Mouse (Mus musculus) midbrain, embryonic 15.5 days (tissue): ENCODE results near the gene Trf. TPM values are rescaled to one million over a fixed set of nuclear protein-coding genes. Genes with fewer than 3 reads are reported as not detected.

Source experiments
- ATAC-seq: fragments of 200-750 bp; cut with Nextera tagmentation; replicated peaks from 2 replicates; pipeline ENCODE4 v1.8.0; 2017; ENCODE audit warnings: moderate TSS enrichment
- H3K27ac ChIP-seq: fragments of 300-500 bp; sonication (generic); 2 replicates; pipeline ENCODE4 v1.5.1; 2015; ENCODE audit warnings: mild to moderate bottlenecking, inconsistent platforms
- H3K27me3 ChIP-seq: fragments of 300-500 bp; sonication (generic); replicated peaks from 2 replicates; pipeline ENCODE4 v1.6.1; 2015; ENCODE audit warnings: inconsistent platforms
- H3K36me3 ChIP-seq: fragments of 300-500 bp; sonication (generic); replicated peaks from 2 replicates; pipeline ENCODE4 v1.6.1; 2015; ENCODE audit warnings: inconsistent platforms
- H3K4me1 ChIP-seq: fragments of 300-500 bp; sonication (generic); 2 replicates; pipeline ENCODE4 v1.6.1; 2015; ENCODE audit warnings: inconsistent platforms
- H3K4me2 ChIP-seq: fragments of 300-500 bp; sonication (generic); 2 replicates; pipeline ENCODE4 v1.6.1; 2015; ENCODE audit warnings: inconsistent platforms, mild to moderate bottlenecking, moderate library complexity
- H3K4me3 ChIP-seq: fragments of 300-500 bp; sonication (generic); 2 replicates; pipeline ENCODE4 v1.5.1; 2015; ENCODE audit warnings: mild to moderate bottlenecking, inconsistent platforms
- H3K9ac ChIP-seq: fragments of 300-500 bp; sonication (generic); 2 replicates; pipeline ENCODE4 v1.6.1; 2015; ENCODE audit warnings: mild to moderate bottlenecking, inconsistent platforms
- H3K9me3 ChIP-seq: fragments of 300-500 bp; sonication (generic); 2 replicates; pipeline ENCODE4 v1.6.1; 2016; ENCODE audit warnings: inconsistent platforms
- WGBS: fragments of 180-500 bp; shearing (Covaris S2); methylation state at CpG from one replicate; pipeline ENCODE4 v1.1.7; 2015; ENCODE audit warnings: mixed read lengths; 5-methylcytosine and 5-hydroxymethylcytosine counted together
- polyA plus RNA-seq: library from polyadenylated mRNA; unstranded; fragments of >200 nt; fragmentation: Nextera tagmentation; extraction: Ambion mirVana; gene quantifications from 2 replicates; pipeline ENCODE4 v1.2.1, GENCODE M21; 2015

The Trf gene
- 35.0 and 39.6 TPM in 2 replicates for polyA plus RNA-seq

DNA sequence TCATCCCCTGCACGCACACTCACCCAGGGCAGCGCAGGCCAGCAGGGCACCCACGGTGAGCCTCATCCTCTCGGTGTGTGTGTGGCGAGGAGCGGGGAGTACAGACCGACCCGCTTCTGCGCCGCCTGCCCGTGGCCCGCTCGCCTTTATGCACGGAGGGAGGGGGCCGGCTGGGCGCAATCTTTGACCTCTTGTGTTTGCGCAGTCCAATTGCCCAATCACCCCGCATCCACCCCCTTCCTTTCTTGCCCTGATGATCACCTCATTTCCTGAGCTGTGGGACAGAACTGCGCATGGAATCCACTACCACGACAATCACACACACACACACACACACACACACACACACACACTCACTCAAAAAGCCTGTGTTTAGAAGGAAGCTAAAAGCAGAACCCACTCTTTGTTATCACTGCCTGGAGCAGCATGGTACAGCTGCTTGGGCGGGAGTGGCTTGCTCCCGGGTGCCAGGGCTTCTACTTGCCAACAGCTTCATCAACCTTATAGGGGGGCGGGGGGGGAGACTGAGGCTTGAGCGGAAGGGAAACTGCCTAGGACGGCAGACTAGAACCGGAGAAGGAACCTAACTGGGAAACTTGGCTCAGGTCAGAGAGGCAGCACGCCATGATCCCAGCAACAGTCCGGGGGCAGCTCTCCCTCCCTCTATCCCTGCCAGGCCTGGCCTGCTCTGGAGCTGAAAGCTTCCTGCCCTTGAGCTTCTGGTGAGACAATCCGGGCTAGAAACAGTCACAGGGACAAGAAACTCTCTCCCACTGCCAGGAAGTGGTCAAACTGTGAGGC is at the start of gene Trf, which contains the start of gene Gm20425:
TSS of gene Trf (minus strand) at position 294 of the 801 bp plus-strand sequence.
TSS of gene Gm20425 (minus strand) at position 157 of the 801 bp plus-strand sequence.
- no peak within 1 kb of the TSS for H3K4me3 ChIP-seq
- H3K27me3 ChIP-seq, result no peaks in the 10 kb centered on the region
- peak within 1 kb of the TSS; percentile 25; the same call in 1 of the 2 replicates for H3K9ac ChIP-seq
- WGBS, result 48% methylated on average over 29 of the region's 29 CpGs
- H3K36me3 ChIP-seq, result no peaks in the 10 kb centered on the region
- peak; percentile 62 for ATAC-seq
- H3K4me2 ChIP-seq, result peak within 1 kb of the TSS; percentile 38
- no peaks in the 10 kb centered on the region for H3K9me3 ChIP-seq
- peak within 1 kb of the TSS; percentile 63; the same call in 1 of the 2 replicates for H3K27ac ChIP-seq
- peaks cover 8% of the 10 kb centered on the region; the same call in 1 of the 2 replicates for H3K4me1 ChIP-seq

GRCm38 (mm10) chr9:103276876-103277275 is 46.6 kb upstream of the Trf start:
- Histone ChIP-seq H3K4me3 (no peak overlapping the region), H3K27me3 (no peaks in the 10 kb centered on the region), H3K9ac (no peak overlapping the region), H3K4me1 (no peaks in the 10 kb centered on the region), H3K9me3 (no peaks in the 10 kb centered on the region), H3K36me3 (no peaks in the 10 kb centered on the region), H3K4me2 (no peak overlapping the region), H3K27ac (no peak overlapping the region)
- no peak for ATAC-seq
- WGBS, result 82% methylated on average over 6 of the region's 6 CpGs

GRCm38 (mm10) chr9:103275676-103276075 is 45.4 kb upstream of the Trf start:
- 0 out of 2 replicates have a peak, but pooled peaks cover 4% of the 10 kb centered on the region for H3K4me1 ChIP-seq
- H3K9ac ChIP-seq, result no peak overlapping the region
- no peak overlapping the region for H3K4me2 ChIP-seq
- WGBS, result 69% methylated on average over 1 of the region's 1 CpGs
- ATAC-seq, result no peak
- no peaks in the 10 kb centered on the region for H3K9me3 ChIP-seq
- no peak overlapping the region for H3K27ac ChIP-seq
- no peaks in the 10 kb centered on the region for H3K27me3 ChIP-seq
- no peak overlapping the region for H3K4me3 ChIP-seq
- H3K36me3 ChIP-seq, result no peaks in the 10 kb centered on the region

DNA sequence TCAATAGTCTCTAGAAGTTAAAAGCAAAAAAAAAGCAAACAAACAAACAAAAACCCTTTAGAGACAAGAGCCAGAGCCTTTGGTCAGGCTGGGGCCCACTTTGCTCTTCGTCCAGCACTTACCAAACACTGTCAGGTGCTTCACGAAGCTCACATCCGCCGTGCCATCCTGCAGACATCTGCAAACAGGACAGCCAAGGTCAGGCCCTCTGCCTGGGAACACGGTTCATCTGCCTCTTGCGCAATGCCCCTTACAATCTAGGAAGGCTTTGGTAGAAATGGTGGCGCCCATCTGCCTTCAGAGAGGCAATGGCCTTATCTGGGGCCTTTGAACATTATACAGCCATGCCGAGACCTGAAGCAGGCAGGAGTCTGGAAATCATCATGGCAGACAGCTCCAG is 44.6 kb upstream of the Trf start:
- Histone ChIP-seq H3K36me3 (no peaks in the 10 kb centered on the region), H3K4me1 (0 out of 2 replicates have a peak, but pooled peaks cover 4% of the 10 kb centered on the region), H3K27me3 (no peaks in the 10 kb centered on the region), H3K4me2 (no peak overlapping the region), H3K9ac (no peak overlapping the region), H3K27ac (no peak overlapping the region), H3K4me3 (no peak overlapping the region), H3K9me3 (no peaks in the 10 kb centered on the region)
- WGBS, result 91% methylated on average over 8 of the region's 8 CpGs
- ATAC-seq, result no peak

GRCm38 (mm10) chr9:103271104-103271503 is 40.9 kb upstream of the Trf start:
- Histone ChIP-seq H3K27me3 (no peaks in the 10 kb centered on the region), H3K9ac (no peak overlapping the region), H3K27ac (no peak overlapping the region), H3K36me3 (no peaks in the 10 kb centered on the region), H3K4me3 (no peak overlapping the region), H3K4me2 (no peak overlapping the region), H3K9me3 (no peaks in the 10 kb centered on the region), H3K4me1 (0 out of 2 replicates have a peak, but pooled peaks cover 4% of the 10 kb centered on the region)
- ATAC-seq, result no peak
- 24% methylated on average over 4 of the region's 4 CpGs for WGBS

DNA sequence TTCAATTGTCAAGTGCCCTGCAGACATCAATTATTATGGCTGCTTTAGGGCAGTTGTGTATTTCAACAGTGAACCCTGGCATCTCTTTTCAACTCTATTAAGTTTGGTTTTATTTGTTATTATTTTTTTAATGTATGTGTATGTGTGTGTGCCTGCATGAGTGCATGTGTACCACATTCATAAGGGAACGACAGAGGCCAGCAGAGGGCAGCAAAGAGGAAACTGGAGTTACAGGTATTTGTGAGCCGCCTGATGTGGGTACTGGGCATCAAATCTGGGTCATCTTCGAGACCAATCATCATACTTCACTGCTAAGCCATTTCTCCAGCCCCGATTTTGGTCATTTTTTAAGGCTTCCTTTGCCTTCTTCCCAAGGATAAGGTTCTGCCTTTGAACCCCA is 35.5 kb upstream of the Trf start:
- ATAC-seq, result no peak
- H3K4me1 ChIP-seq, result no peaks in the 10 kb centered on the region
- H3K36me3 ChIP-seq, result no peaks in the 10 kb centered on the region
- no peak overlapping the region for H3K27ac ChIP-seq
- H3K9me3 ChIP-seq, result no peaks in the 10 kb centered on the region
- 91% methylated on average over 4 of the region's 4 CpGs for WGBS
- H3K4me2 ChIP-seq, result no peak overlapping the region
- no peak overlapping the region for H3K9ac ChIP-seq
- H3K27me3 ChIP-seq, result no peaks in the 10 kb centered on the region
- H3K4me3 ChIP-seq, result no peak overlapping the region

GRCm38 (mm10) chr9:103252906-103253305 is 22.7 kb upstream of the Trf start:
- ATAC-seq, result no peak
- Histone ChIP-seq H3K4me3 (no peak overlapping the region), H3K4me1 (no peaks in the 10 kb centered on the region), H3K9me3 (no peaks in the 10 kb centered on the region), H3K36me3 (no peaks in the 10 kb centered on the region), H3K9ac (no peak overlapping the region), H3K4me2 (no peak overlapping the region), H3K27me3 (no peaks in the 10 kb centered on the region), H3K27ac (no peak overlapping the region)
- WGBS, result 84% methylated on average over 5 of the region's 5 CpGs

DNA sequence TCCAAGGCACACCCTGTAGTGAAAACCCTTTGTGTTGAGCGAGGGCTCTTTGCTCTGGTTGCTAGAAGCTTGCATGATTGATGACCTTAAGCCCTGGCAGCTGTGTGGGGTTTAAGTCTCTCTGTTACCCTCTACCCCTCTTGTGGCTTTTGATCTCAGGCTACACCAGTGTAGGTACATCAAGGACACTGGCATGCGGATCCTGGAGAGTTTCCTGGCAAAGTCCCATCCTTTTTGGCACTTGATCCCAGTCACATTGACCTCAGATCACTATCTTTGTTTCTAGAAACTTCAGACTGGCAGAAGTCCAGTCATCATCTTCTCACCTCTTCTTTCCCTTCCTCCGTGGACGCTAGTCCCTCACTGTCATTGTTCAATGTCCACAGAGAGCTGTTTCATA is 18.4 kb upstream of the Trf start:
- H3K4me2 ChIP-seq, result no peak overlapping the region
- whole genome bisulfite sequencing, result 53% methylated on average over 4 of the region's 4 CpGs
- no peak overlapping the region for H3K9ac ChIP-seq
- ATAC-seq, result no peak
- no peaks in the 10 kb centered on the region for H3K36me3 ChIP-seq
- no peak overlapping the region for H3K27ac ChIP-seq
- H3K4me1 ChIP-seq, result no peaks in the 10 kb centered on the region
- H3K27me3 ChIP-seq, result no peaks in the 10 kb centered on the region
- H3K9me3 ChIP-seq, result no peaks in the 10 kb centered on the region
- no peak overlapping the region for H3K4me3 ChIP-seq

DNA sequence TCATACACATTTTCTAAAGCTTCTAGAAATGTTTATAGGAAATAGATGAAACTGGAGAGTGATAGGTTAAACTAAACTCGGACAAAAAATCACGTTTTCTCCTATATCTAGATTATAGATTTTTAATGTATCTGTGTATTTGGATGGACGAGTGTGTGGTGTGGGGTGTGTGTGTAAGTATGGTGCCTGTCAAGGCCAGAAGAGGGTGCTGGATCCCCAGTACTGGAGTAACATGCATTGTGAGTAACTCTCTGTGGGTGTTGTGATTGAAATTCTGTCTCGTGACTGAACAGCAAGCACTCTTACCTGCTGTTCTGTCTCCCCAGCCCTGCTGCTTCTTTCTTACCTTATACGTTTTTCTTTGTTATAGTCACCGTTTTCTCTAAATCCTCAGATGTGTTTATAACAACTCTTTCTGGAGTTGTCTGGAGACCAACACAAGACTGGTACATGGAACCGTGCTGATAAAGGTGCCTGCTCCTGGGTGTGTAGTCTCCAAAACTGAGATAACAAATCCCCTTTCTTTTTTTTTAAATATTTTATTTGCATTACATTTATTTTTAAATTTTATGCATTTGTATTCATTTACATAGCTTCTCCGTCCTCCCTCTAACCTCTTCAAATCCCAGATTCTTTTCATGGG is 16.4 kb upstream of the Trf start:
- Histone ChIP-seq H3K36me3 (no peaks in the 10 kb centered on the region), H3K27me3 (no peaks in the 10 kb centered on the region), H3K27ac (no peak overlapping the region), H3K4me3 (no peak overlapping the region), H3K9ac (no peak overlapping the region), H3K4me2 (no peak overlapping the region), H3K4me1 (no peaks in the 10 kb centered on the region), H3K9me3 (no peaks in the 10 kb centered on the region)
- no peak for ATAC-seq
- WGBS, result 85% methylated on average over 8 of the region's 8 CpGs

GRCm38 (mm10) chr9:103243640-103244039 is 13.4 kb upstream of the Trf start:
- no peak for ATAC-seq
- WGBS, result 94% methylated on average over 4 of the region's 4 CpGs
- no peaks in the 10 kb centered on the region for H3K27me3 ChIP-seq
- no peak overlapping the region for H3K9ac ChIP-seq
- no peaks in the 10 kb centered on the region for H3K4me1 ChIP-seq
- H3K9me3 ChIP-seq, result no peaks in the 10 kb centered on the region
- H3K4me2 ChIP-seq, result no peak overlapping the region
- no peak overlapping the region for H3K27ac ChIP-seq
- no peaks in the 10 kb centered on the region for H3K36me3 ChIP-seq
- H3K4me3 ChIP-seq, result no peak overlapping the region

DNA sequence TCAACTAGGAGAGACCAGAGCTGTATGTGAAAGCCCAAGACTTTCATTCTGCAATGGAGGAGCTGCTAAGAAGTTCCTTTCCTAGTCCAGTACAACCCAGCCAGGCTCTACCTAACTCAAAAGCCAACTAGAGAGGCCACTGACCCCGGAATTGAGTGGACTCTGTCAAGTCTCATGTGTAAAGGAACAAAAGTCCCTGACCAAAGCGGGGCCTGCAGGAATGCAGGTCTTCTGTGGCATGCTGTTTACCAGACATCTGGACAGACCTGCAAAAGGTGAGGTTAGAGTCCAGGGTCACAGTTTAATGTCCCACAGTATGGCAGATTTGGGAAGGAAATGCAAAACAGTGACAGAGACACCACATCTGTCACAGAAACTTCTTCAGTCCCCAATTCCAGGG is 11.0 kb upstream of the Trf start:
- Histone ChIP-seq H3K27me3 (no peaks in the 10 kb centered on the region), H3K36me3 (no peaks in the 10 kb centered on the region), H3K9me3 (no peaks in the 10 kb centered on the region), H3K4me2 (no peak overlapping the region), H3K27ac (no peak overlapping the region), H3K4me3 (no peak overlapping the region), H3K4me1 (no peaks in the 10 kb centered on the region), H3K9ac (no peak overlapping the region)
- 84% methylated on average over 2 of the region's 2 CpGs for WGBS
- ATAC-seq, result no peak

- no peak for ATAC-seq
- Histone ChIP-seq H3K4me1 (no peaks in the 10 kb centered on the region), H3K27ac (no peak overlapping the region), H3K36me3 (no peaks in the 10 kb centered on the region), H3K4me2 (no peak overlapping the region), H3K4me3 (no peak overlapping the region), H3K9me3 (no peaks in the 10 kb centered on the region), H3K27me3 (no peaks in the 10 kb centered on the region), H3K9ac (no peak overlapping the region)
- WGBS, result 88% methylated on average over 6 of the region's 6 CpGs
These were observed 9.2 kb upstream of the Trf start for GRCm38 (mm10) chr9:103239471-103239870.
